Mouse (Mus musculus) cerebellum, adult 2 months (tissue): ENCODE measurements around the gene Cyren.

Experiments used
- CTCF ChIP-seq: fragments of 200-500 bp; IDR thresholded peaks from 2 replicates; pipeline ENCODE4 v1.5.1; 2011; ENCODE audit warnings: low read depth, mild to moderate bottlenecking, control low read depth, low read length, moderate library complexity, borderline replicate concordance; ENCODE audit not compliant: insufficient read depth
- POLR2A ChIP-seq: fragments of 200-500 bp; IDR thresholded peaks from 2 replicates; pipeline ENCODE4 v1.6.1; 2011; ENCODE audit warnings: low read length, control low read depth, borderline replicate concordance; ENCODE audit not compliant: insufficient read depth

DNA sequence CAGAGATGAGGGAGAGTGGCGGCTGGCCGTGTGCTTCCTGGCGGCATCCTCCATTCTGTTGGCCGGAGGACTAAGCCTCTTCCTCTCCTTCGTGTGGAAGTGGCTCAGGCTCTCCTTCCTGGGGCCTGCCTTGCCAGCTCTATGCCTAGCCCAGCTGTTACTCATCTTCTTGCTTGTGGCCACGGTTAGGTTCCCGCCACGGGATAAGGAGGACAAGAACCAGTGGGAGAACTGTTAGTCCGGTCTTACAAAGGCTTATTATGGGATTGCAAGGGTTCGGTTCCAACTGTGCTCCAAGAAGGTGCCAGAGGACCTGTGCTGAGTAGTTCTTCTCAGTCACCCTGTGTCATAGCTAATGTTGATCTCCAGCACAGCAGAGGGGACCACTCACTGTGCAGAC is 5.0 kb downstream of the Cyren start:
- no peak for TF ChIP-seq CTCF
- no peak for TF ChIP-seq POLR2A
